Mouse (Mus musculus): ENCODE data around the gene Insrr. TPM values are rescaled to one million over a fixed set of nuclear protein-coding genes. Genes with fewer than 3 reads are reported as not detected.

Gene Insrr
- polyA plus RNA-seq, 2 experiments = 0.22 to 1.4 TPM

GRCm38 (mm10) chr3:87766284-87766667 lies 30.5 kb upstream of the Insrr start:
- TF ChIP-seq POLR2A (IDR thresholded peaks at IDR 0.05; ENCODE audit: borderline replicate concordance, extremely low read depth, insufficient read depth, insufficient read length) = no peak
- no peaks in the 10 kb centered on the region for H3K36me3 ChIP-seq (ENCODE audit: control insufficient read depth, insufficient read depth, low read length)
- H3K27ac ChIP-seq (replicated peaks; ENCODE audit: low read depth, low read length) = no peak overlapping the region
- WGBS = 80% methylated on average over 3 of the region's 3 CpGs
- ATAC-seq (ENCODE audit: low FRiP score, low read depth) (no peak), DNase-seq (ENCODE audit: low spot score) (no peak)
- H3K4me1 ChIP-seq (ENCODE audit: control insufficient read depth, insufficient read depth, low read length) = peaks cover 54% of the 10 kb centered on the region
- no peak overlapping the region for H3K9ac ChIP-seq (ENCODE audit: low read depth, low read length, severe bottlenecking)
- H3K9me3 ChIP-seq (ENCODE audit: control insufficient read depth, low read length) = no peaks in the 10 kb centered on the region
- no peaks in the 10 kb centered on the region for H3K27me3 ChIP-seq (ENCODE audit: control insufficient read depth, insufficient read depth, low read length)
- H3K4me2 ChIP-seq (replicated peaks; ENCODE audit: low read depth, low read length, severe bottlenecking) = no peak overlapping the region
- H3K4me3 ChIP-seq (replicated peaks; ENCODE audit: low read length) = no peak overlapping the region

GRCm38 (mm10) chr3:87767764-87768163 lies 29.0 kb upstream of the Insrr start:
- peaks cover 40% of the 10 kb centered on the region for H3K4me1 ChIP-seq (ENCODE audit: control insufficient read depth, insufficient read depth, low read length)
- no peak for ATAC-seq (ENCODE audit: low FRiP score, low read depth)
- H3K9ac ChIP-seq (ENCODE audit: low read depth, low read length, severe bottlenecking) = peak overlapping the region; percentile 63; the same call in 1 of the 2 replicates
- H3K36me3 ChIP-seq (ENCODE audit: control insufficient read depth, insufficient read depth, low read length) = no peaks in the 10 kb centered on the region
- H3K4me2 ChIP-seq (replicated peaks; ENCODE audit: low read depth, low read length, severe bottlenecking) = peak overlapping the region; percentile 56
- no peaks in the 10 kb centered on the region for H3K27me3 ChIP-seq (ENCODE audit: control insufficient read depth, insufficient read depth, low read length)
- peak overlapping the region; percentile 50 for H3K4me3 ChIP-seq (replicated peaks; ENCODE audit: low read length)
- no peak for DNase-seq (ENCODE audit: low spot score)
- no peaks in the 10 kb centered on the region for H3K9me3 ChIP-seq (ENCODE audit: control insufficient read depth, low read length)
- H3K27ac ChIP-seq (replicated peaks; ENCODE audit: low read depth, low read length) = no peak overlapping the region
- no peak for TF ChIP-seq POLR2A (IDR thresholded peaks at IDR 0.05; ENCODE audit: borderline replicate concordance, extremely low read depth, insufficient read depth, insufficient read length)
- 72% methylated on average over 8 of the region's 8 CpGs for WGBS

- 38% methylated on average over 6 of the region's 6 CpGs for WGBS
- H3K4me2 ChIP-seq (replicated peaks; ENCODE audit: low read depth, low read length, severe bottlenecking) = peak overlapping the region; percentile 56
- no peak for ATAC-seq (ENCODE audit: low FRiP score, low read depth)
- DNase-seq (ENCODE audit: low spot score) = no peak
- H3K9ac ChIP-seq (ENCODE audit: low read depth, low read length, severe bottlenecking) = peak overlapping the region; percentile 63
- H3K27me3 ChIP-seq (ENCODE audit: control insufficient read depth, insufficient read depth, low read length) = no peaks in the 10 kb centered on the region
- peak overlapping the region; percentile 50 for H3K4me3 ChIP-seq (replicated peaks; ENCODE audit: low read length)
- peak overlapping the region; percentile 62; the same call in 1 of the 2 replicates for H3K27ac ChIP-seq (replicated peaks; ENCODE audit: low read depth, low read length)
- no peaks in the 10 kb centered on the region for H3K36me3 ChIP-seq (ENCODE audit: control insufficient read depth, insufficient read depth, low read length)
- H3K9me3 ChIP-seq (ENCODE audit: control insufficient read depth, low read length) = no peaks in the 10 kb centered on the region
- peaks cover 35% of the 10 kb centered on the region for H3K4me1 ChIP-seq (ENCODE audit: control insufficient read depth, insufficient read depth, low read length)
- no peak for TF ChIP-seq POLR2A (IDR thresholded peaks at IDR 0.05; ENCODE audit: borderline replicate concordance, extremely low read depth, insufficient read depth, insufficient read length)
Measured at GRCm38 (mm10) chr3:87768431-87768830, 28.3 kb upstream of the Insrr start.

- H3K4me3 ChIP-seq (replicated peaks; ENCODE audit: low read length) = peak overlapping the region; percentile 50
- peak overlapping the region; percentile 56 for H3K4me2 ChIP-seq (replicated peaks; ENCODE audit: low read depth, low read length, severe bottlenecking)
- H3K4me1 ChIP-seq (ENCODE audit: control insufficient read depth, insufficient read depth, low read length) = peaks cover 31% of the 10 kb centered on the region
- under 1% methylated on average over 26 of the region's 37 CpGs for WGBS
- H3K27me3 ChIP-seq (ENCODE audit: control insufficient read depth, insufficient read depth, low read length) = no peaks in the 10 kb centered on the region
- H3K9me3 ChIP-seq (ENCODE audit: control insufficient read depth, low read length) = no peaks in the 10 kb centered on the region
- H3K9ac ChIP-seq (ENCODE audit: low read depth, low read length, severe bottlenecking) = peak overlapping the region; percentile 63
- TF ChIP-seq POLR2A (IDR thresholded peaks at IDR 0.05; ENCODE audit: borderline replicate concordance, extremely low read depth, insufficient read depth, insufficient read length) = no peak
- DNase-seq (ENCODE audit: low spot score) (peak; percentile 74), ATAC-seq (ENCODE audit: low FRiP score, low read depth) (peak; percentile 68)
- H3K27ac ChIP-seq (replicated peaks; ENCODE audit: low read depth, low read length) = peak overlapping the region; percentile 62; the same call in 1 of the 2 replicates
- no peaks in the 10 kb centered on the region for H3K36me3 ChIP-seq (ENCODE audit: control insufficient read depth, insufficient read depth, low read length)
Measured at GRCm38 (mm10) chr3:87768844-87769243, 27.9 kb upstream of the Insrr start.

GRCm38 (mm10) chr3:87769506-87769905 lies 27.2 kb upstream of the Insrr start:
- peaks cover 24% of the 10 kb centered on the region for H3K4me1 ChIP-seq (ENCODE audit: control insufficient read depth, insufficient read depth, low read length)
- H3K9me3 ChIP-seq (ENCODE audit: control insufficient read depth, low read length) = no peaks in the 10 kb centered on the region
- ATAC-seq (ENCODE audit: low FRiP score, low read depth) (no peak), DNase-seq (ENCODE audit: low spot score) (no peak)
- H3K27me3 ChIP-seq (ENCODE audit: control insufficient read depth, insufficient read depth, low read length) = no peaks in the 10 kb centered on the region
- H3K27ac ChIP-seq (replicated peaks; ENCODE audit: low read depth, low read length) = no peak overlapping the region
- H3K4me3 ChIP-seq (replicated peaks; ENCODE audit: low read length) = no peak overlapping the region; the same call in 1 of the 2 replicates
- no peaks in the 10 kb centered on the region for H3K36me3 ChIP-seq (ENCODE audit: control insufficient read depth, insufficient read depth, low read length)
- WGBS = 74% methylated on average over 8 of the region's 8 CpGs
- no peak overlapping the region for H3K9ac ChIP-seq (ENCODE audit: low read depth, low read length, severe bottlenecking)
- H3K4me2 ChIP-seq (replicated peaks; ENCODE audit: low read depth, low read length, severe bottlenecking) = peak overlapping the region; percentile 56; the same call in 1 of the 2 replicates
- no peak for TF ChIP-seq POLR2A (IDR thresholded peaks at IDR 0.05; ENCODE audit: borderline replicate concordance, extremely low read depth, insufficient read depth, insufficient read length)

GRCm38 (mm10) chr3:87770280-87770679 lies 26.5 kb upstream of the Insrr start:
- Histone ChIP-seq H3K9ac (ENCODE audit: low read depth, low read length, severe bottlenecking) (no peak overlapping the region), H3K27me3 (ENCODE audit: control insufficient read depth, insufficient read depth, low read length) (no peaks in the 10 kb centered on the region), H3K4me1 (ENCODE audit: control insufficient read depth, insufficient read depth, low read length) (peaks cover 16% of the 10 kb centered on the region), H3K36me3 (ENCODE audit: control insufficient read depth, insufficient read depth, low read length) (no peaks in the 10 kb centered on the region), H3K27ac (replicated peaks; ENCODE audit: low read depth, low read length) (no peak overlapping the region), H3K9me3 (ENCODE audit: control insufficient read depth, low read length) (no peaks in the 10 kb centered on the region), H3K4me3 (replicated peaks; ENCODE audit: low read length) (no peak overlapping the region), H3K4me2 (replicated peaks; ENCODE audit: low read depth, low read length, severe bottlenecking) (no peak overlapping the region)
- ATAC-seq (ENCODE audit: low FRiP score, low read depth) (no peak), DNase-seq (ENCODE audit: low spot score) (peak; percentile 69)
- under 1% methylated on average over 4 of the region's 4 CpGs for WGBS
- no peak for TF ChIP-seq POLR2A (IDR thresholded peaks at IDR 0.05; ENCODE audit: borderline replicate concordance, extremely low read depth, insufficient read depth, insufficient read length)
